Mouse (Mus musculus) megakaryocyte, embryonic 14.5 days (primary cell): ENCODE measurements around the gene Kcnj9.

Source experiments
- FLI1 ChIP-seq: IDR thresholded peaks from 2 replicates; pipeline ENCODE4 v1.6.1; 2012; ENCODE audit warnings: low read length, inconsistent platforms, mixed read lengths
- GATA1 ChIP-seq: IDR thresholded peaks from 3 replicates; pipeline ENCODE4 v1.6.1; 2012; ENCODE audit warnings: mixed read lengths, low read length, inconsistent platforms, borderline replicate concordance

DNA sequence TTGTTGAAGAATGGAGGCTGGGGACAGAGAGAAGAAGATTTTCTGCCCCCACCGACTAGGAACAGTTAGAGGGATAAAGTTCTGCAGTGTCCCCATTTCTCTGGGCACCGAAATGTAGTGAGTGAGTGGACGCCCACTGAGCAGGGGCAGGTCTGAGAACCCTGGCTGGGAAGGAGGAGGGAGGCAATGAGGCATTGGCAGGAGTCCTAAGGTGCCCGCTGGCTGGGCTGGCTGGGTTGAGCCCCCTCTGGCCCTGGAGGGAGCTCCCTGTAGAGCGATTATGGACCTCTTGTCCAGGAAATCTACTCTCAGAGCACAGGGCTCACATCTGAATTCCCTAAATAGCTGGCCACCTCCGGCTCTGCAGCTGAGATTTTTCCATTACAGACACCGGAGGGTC is 29.6 kb downstream of the Kcnj9 start:
- TF ChIP-seq GATA1 (no peak), FLI1 (no peak)
